Mouse (Mus musculus) limb, embryonic 15.5 days (tissue): Measurements from ENCODE around the gene Tmem198b. TPM values are rescaled to one million over a fixed set of nuclear protein-coding genes. Genes with fewer than 3 reads are reported as not detected.

ENCODE experiments used
- polyA plus RNA-seq: library from polyadenylated mRNA; unstranded; fragments of >200 nt; fragmentation: Nextera tagmentation; extraction: Ambion mirVana; gene quantifications from 2 replicates; pipeline ENCODE4 v1.2.1, GENCODE M21; 2015

Tmem198b gene
- polyA plus RNA-seq, 1 experiment from 2014 or later: 24.3 TPM

Other genes with a start within 250 kb of the Tmem198b start
- gene Pa2g4, start 238.4 kb downstream of the Tmem198b start, polyA plus RNA-seq: 194 and 209 TPM in 2 replicates
- gene Erbb3, start 214.7 kb downstream of the Tmem198b start, polyA plus RNA-seq: 20.4 and 20.8 TPM in 2 replicates
- gene Rps26, start 177.6 kb downstream of the Tmem198b start, polyA plus RNA-seq: 584 and 840 TPM in 2 replicates
- gene Ikzf4, start 158.4 kb downstream of the Tmem198b start, polyA plus RNA-seq: 3.5 and 4.1 TPM in 2 replicates
- 22.1 and 24.7 TPM in 2 replicates for gene Suox, start 130.3 kb downstream of the Tmem198b start, polyA plus RNA-seq
- gene Rab5b, start 108.1 kb downstream of the Tmem198b start, polyA plus RNA-seq: 90.6 and 97.4 TPM in 2 replicates
- 6.5 and 9.5 TPM in 2 replicates for gene Pmel, start 100.2 kb downstream of the Tmem198b start, polyA plus RNA-seq
- 108 and 110 TPM in 2 replicates for gene Cdk2, start 99.3 kb downstream of the Tmem198b start, polyA plus RNA-seq
- 26.0 and 26.4 TPM in 2 replicates for gene Dgka, start 59.5 kb downstream of the Tmem198b start, polyA plus RNA-seq
- gene Pym1, start 56.5 kb downstream of the Tmem198b start, polyA plus RNA-seq: 33.7 and 34.4 TPM in 2 replicates
- gene Mmp19, start 13.5 kb downstream of the Tmem198b start, polyA plus RNA-seq: 1.7 and 2.5 TPM in 2 replicates
- 64.2 and 65.8 TPM in 2 replicates for gene Dnajc14, start 308 bp downstream of the Tmem198b start, polyA plus RNA-seq
- gene Sarnp, start 13.0 kb upstream of the Tmem198b start, polyA plus RNA-seq: 180 and 182 TPM in 2 replicates
- gene Ormdl2, start 17.3 kb upstream of the Tmem198b start, polyA plus RNA-seq: 64.8 and 66.3 TPM in 2 replicates
- gene Gdf11, start 87.3 kb upstream of the Tmem198b start, polyA plus RNA-seq: 5.9 and 6.2 TPM in 2 replicates
- gene Cd63, start 96.6 kb upstream of the Tmem198b start, polyA plus RNA-seq: 1,128 and 1,135 TPM in 2 replicates
- gene Rdh5, start 118.5 kb upstream of the Tmem198b start, polyA plus RNA-seq: 13.6 and 16.8 TPM in 2 replicates
- 225 and 234 TPM in 2 replicates for gene Bloc1s1, start 119.7 kb upstream of the Tmem198b start, polyA plus RNA-seq
- gene Itga7, start 129.4 kb upstream of the Tmem198b start, polyA plus RNA-seq: 11.8 and 27.8 TPM in 2 replicates
- gene Mettl7b, start 156.6 kb upstream of the Tmem198b start, polyA plus RNA-seq: 0.24 and 0.32 TPM in 2 replicates
- not detected in 2 replicates for gene Olfr9, start 185.1 kb upstream of the Tmem198b start, polyA plus RNA-seq
- not detected in 2 replicates for gene Olfr763, start 206.4 kb upstream of the Tmem198b start, polyA plus RNA-seq
- not detected in 2 replicates for gene Olfr764-ps1, start 235.5 kb upstream of the Tmem198b start, polyA plus RNA-seq
- not detected in 2 replicates for gene Olfr765, start 245.6 kb upstream of the Tmem198b start, polyA plus RNA-seq